ENCODE assay signal across 8 mouse cellular contexts in genomic region chr17:48001586-48002361, GRCm38 (mm10). TPM values are rescaled to one million over a fixed set of nuclear protein-coding genes. Genes with fewer than 3 reads are reported as not detected.
DNase-seq lines count a peak whose midpoint lies in the region; ATAC-seq lines count a peak whose summit lies in the region.

No protein-coding gene starts in this region.

- no peaks in the 10 kb centered on the region for H3K36me3 ChIP-seq in embryonic facial prominence, embryonic 12.5 days
- H3K36me3 ChIP-seq in heart, embryonic 12.5 days: no peaks in the 10 kb centered on the region
- no peaks in the 10 kb centered on the region for H3K36me3 ChIP-seq in kidney, embryonic 15.5 days
- H3K36me3 ChIP-seq in liver, embryonic 15.5 days (replicated peaks): no peaks in the 10 kb centered on the region

- H3K27me3 ChIP-seq in embryonic facial prominence, embryonic 12.5 days: no peaks in the 10 kb centered on the region
- no peaks in the 10 kb centered on the region for H3K27me3 ChIP-seq in heart, embryonic 12.5 days (replicated peaks)
- peaks cover 11% of the 10 kb centered on the region for H3K27me3 ChIP-seq in kidney, embryonic 15.5 days
- H3K27me3 ChIP-seq in liver, embryonic 15.5 days: no peaks in the 10 kb centered on the region

- ATAC-seq in embryonic facial prominence, embryonic 12.5 days (ENCODE audit: insufficient number of reproducible peaks, insufficient read depth, low FRiP score, low TSS enrichment): peak; percentile 82
- peak; percentile 88 for ATAC-seq in heart, embryonic 12.5 days (ENCODE audit: insufficient number of reproducible peaks, low FRiP score)
- peak; percentile 80 for ATAC-seq in kidney, embryonic 15.5 days (replicated peaks; ENCODE audit: low FRiP score)
- peak; percentile 73 for ATAC-seq in liver, embryonic 15.5 days (ENCODE audit: insufficient read depth)

- peak overlapping the region; percentile 50 for H3K4me2 ChIP-seq in embryonic facial prominence, embryonic 12.5 days (replicated peaks)
- peak overlapping the region; percentile 70 for H3K4me2 ChIP-seq in heart, embryonic 12.5 days
- peak overlapping the region; percentile 59 for H3K4me2 ChIP-seq in kidney, embryonic 15.5 days
- peak overlapping the region; percentile 73 for H3K4me2 ChIP-seq in liver, embryonic 15.5 days

- H3K4me1 ChIP-seq in embryonic facial prominence, embryonic 12.5 days: peaks cover 47% of the 10 kb centered on the region
- peaks cover 49% of the 10 kb centered on the region for H3K4me1 ChIP-seq in heart, embryonic 12.5 days (replicated peaks)
- peaks cover 59% of the 10 kb centered on the region for H3K4me1 ChIP-seq in kidney, embryonic 15.5 days
- H3K4me1 ChIP-seq in liver, embryonic 15.5 days (replicated peaks): peaks cover 66% of the 10 kb centered on the region

- peak overlapping the region; percentile 26 for H3K4me3 ChIP-seq in embryonic facial prominence, embryonic 12.5 days
- H3K4me3 ChIP-seq in heart, embryonic 12.5 days: peak overlapping the region; percentile 42
- peak overlapping the region; percentile 33 for H3K4me3 ChIP-seq in kidney, embryonic 15.5 days (replicated peaks)
- peak overlapping the region; percentile 55 for H3K4me3 ChIP-seq in liver, embryonic 15.5 days (replicated peaks)

- peak overlapping the region; percentile 85 for H3K27ac ChIP-seq in embryonic facial prominence, embryonic 12.5 days
- peak overlapping the region; percentile 84 for H3K27ac ChIP-seq in heart, embryonic 12.5 days (ENCODE audit: poor library complexity, severe bottlenecking)
- peak overlapping the region; percentile 78 for H3K27ac ChIP-seq in kidney, embryonic 15.5 days
- peak overlapping the region; percentile 79 for H3K27ac ChIP-seq in liver, embryonic 15.5 days (replicated peaks)

- no peak overlapping the region; the same call in 1 of the 2 replicates for H3K9ac ChIP-seq in embryonic facial prominence, embryonic 12.5 days
- H3K9ac ChIP-seq in heart, embryonic 12.5 days: peak overlapping the region; percentile 54
- no peak overlapping the region for H3K9ac ChIP-seq in kidney, embryonic 15.5 days
- peak overlapping the region; percentile 48 for H3K9ac ChIP-seq in liver, embryonic 15.5 days

- no peaks in the 10 kb centered on the region for H3K9me3 ChIP-seq in embryonic facial prominence, embryonic 12.5 days
- no peaks in the 10 kb centered on the region for H3K9me3 ChIP-seq in heart, embryonic 12.5 days (replicated peaks)
- no peaks in the 10 kb centered on the region for H3K9me3 ChIP-seq in kidney, embryonic 15.5 days (replicated peaks)
- no peaks in the 10 kb centered on the region for H3K9me3 ChIP-seq in liver, embryonic 15.5 days (replicated peaks)

- peak; percentile 88 for DNase-seq in ES-CJ7 (ENCODE audit: low read depth, low spot score)
- DNase-seq in adrenal gland, postnatal 25 days: peak; percentile 36
- peak; percentile 61 for DNase-seq in neural tube, embryonic 10.5 days (ENCODE audit: extremely low spot score, low spot score)
- peak; percentile 66 for DNase-seq in urinary bladder, postnatal 25 days (ENCODE audit: low spot score)

- WGBS in embryonic facial prominence, embryonic 12.5 days: 4% methylated on average over 21 of the region's 21 CpGs
- WGBS in heart, embryonic 12.5 days: 4% methylated on average over 21 of the region's 21 CpGs
- 6% methylated on average over 21 of the region's 21 CpGs for WGBS in kidney, embryonic 15.5 days
- 2% methylated on average over 21 of the region's 21 CpGs for WGBS in liver, embryonic 15.5 days (ENCODE audit: insufficient replicate concordance)

RNA-seq across cellular contexts. Expression of gene 1700122O11Rik, which starts 36.3 kb away (rescaled TPM):
- not detected in 2 replicates for total RNA-seq in adrenal gland, postnatal 25 days (2021)
- polyA plus RNA-seq in embryonic facial prominence, embryonic 12.5 days (2016; fragmentation: Nextera tagmentation; extraction: Ambion mirVana): not detected in 2 replicates
- not detected in 2 replicates for polyA plus RNA-seq in heart, embryonic 12.5 days (2016; fragmentation: Nextera tagmentation; extraction: Ambion mirVana)
- not detected in 2 replicates for polyA plus RNA-seq in kidney, embryonic 15.5 days (2015; fragmentation: Nextera tagmentation; extraction: Ambion mirVana)
- polyA plus RNA-seq in liver, embryonic 15.5 days (2015; fragmentation: Nextera tagmentation; extraction: Ambion mirVana): not detected in 2 replicates

Comparison
In these comparisons a context has a peak if more than half of its experiments do, and no peak if none do; other contexts are left out.
1. Peak in every context shown above with its lines: DNase-seq, ATAC-seq, H3K4me3 ChIP-seq and H3K27ac ChIP-seq.
2. DNase-seq: peak in every context shown above with its lines; median percentile 88 in ES-CJ7; 66 in urinary bladder, postnatal 25 days; 61 in neural tube, embryonic 10.5 days; 36 in adrenal gland, postnatal 25 days.
3. H3K9ac ChIP-seq: peak in heart, embryonic 12.5 days (single experiment) and liver, embryonic 15.5 days (single experiment); none in embryonic facial prominence, embryonic 12.5 days (single experiment) and kidney, embryonic 15.5 days (single experiment).